Mouse (Mus musculus): ENCODE results near the gene Trmo.

Gene Trmo

GRCm38 (mm10) chr4:46370406-46370805 lies 18.8 kb downstream of the Trmo start:
- no peak for DNase-seq (ENCODE audit: low read depth, low spot score)

- no peak for DNase-seq (ENCODE audit: low read depth, low spot score)
These were observed 20.2 kb downstream of the Trmo start for GRCm38 (mm10) chr4:46369070-46369469.

GRCm38 (mm10) chr4:46367487-46367959 lies 21.7 kb downstream of the Trmo start:
- DNase-seq (ENCODE audit: low read depth, low spot score): no peak

- DNase-seq (ENCODE audit: low read depth, low spot score): no peak
These were observed 24.9 kb downstream of the Trmo start for GRCm38 (mm10) chr4:46364360-46364759.

GRCm38 (mm10) chr4:46361258-46361657 lies 28.0 kb downstream of the Trmo start:
- DNase-seq (ENCODE audit: low read depth, low spot score): no peak

GRCm38 (mm10) chr4:46359539-46360253 lies 29.5 kb downstream of the Trmo start:
- DNase-seq (ENCODE audit: low read depth, low spot score): no peak

- DNase-seq (ENCODE audit: low read depth, low spot score): no peak
These were observed 32.7 kb downstream of the Trmo start for GRCm38 (mm10) chr4:46356351-46357133.

GRCm38 (mm10) chr4:46353045-46353444 lies 36.2 kb downstream of the Trmo start:
- no peak for DNase-seq (ENCODE audit: low read depth, low spot score)

- no peak for DNase-seq (ENCODE audit: low read depth, low spot score)
These were observed 39.7 kb downstream of the Trmo start for GRCm38 (mm10) chr4:46349530-46349929.

GRCm38 (mm10) chr4:46348897-46349296 lies 40.3 kb downstream of the Trmo start:
- DNase-seq (ENCODE audit: low read depth, low spot score): no peak

- no peak for DNase-seq (ENCODE audit: low read depth, low spot score)
These were observed 41.4 kb downstream of the Trmo start for GRCm38 (mm10) chr4:46347580-46348515.

- DNase-seq (ENCODE audit: low read depth, low spot score): no peak
These were observed 42.1 kb downstream of the Trmo start for GRCm38 (mm10) chr4:46347141-46347540.

GRCm38 (mm10) chr4:46346221-46346620 lies 43.0 kb downstream of the Trmo start:
- no peak for DNase-seq (ENCODE audit: low read depth, low spot score)

- DNase-seq (ENCODE audit: low read depth, low spot score): no peak
These were observed 43.5 kb downstream of the Trmo start for GRCm38 (mm10) chr4:46345773-46346100.

- DNase-seq (ENCODE audit: low read depth, low spot score): no peak
These were observed 44.0 kb downstream of the Trmo start for GRCm38 (mm10) chr4:46345056-46345772.

- DNase-seq (ENCODE audit: low read depth, low spot score): no peak
These were observed 44.9 kb downstream of the Trmo start for GRCm38 (mm10) chr4:46344288-46344687.

- no peak for DNase-seq (ENCODE audit: low read depth, low spot score)
These were observed 45.5 kb downstream of the Trmo start, which contains the start of gene Foxe1 for GRCm38 (mm10) chr4:46343596-46344260. Gene Foxe1, plus strand, starts transcription at chr4:46343609.

GRCm38 (mm10) chr4:46342711-46343286 lies 46.4 kb downstream of the Trmo start:
- DNase-seq (ENCODE audit: low read depth, low spot score): no peak

- no peak for DNase-seq (ENCODE audit: low read depth, low spot score)
These were observed 47.2 kb downstream of the Trmo start for GRCm38 (mm10) chr4:46341831-46342680.
